Mouse (Mus musculus): ENCODE measurements around the gene Tex45.

DNA sequence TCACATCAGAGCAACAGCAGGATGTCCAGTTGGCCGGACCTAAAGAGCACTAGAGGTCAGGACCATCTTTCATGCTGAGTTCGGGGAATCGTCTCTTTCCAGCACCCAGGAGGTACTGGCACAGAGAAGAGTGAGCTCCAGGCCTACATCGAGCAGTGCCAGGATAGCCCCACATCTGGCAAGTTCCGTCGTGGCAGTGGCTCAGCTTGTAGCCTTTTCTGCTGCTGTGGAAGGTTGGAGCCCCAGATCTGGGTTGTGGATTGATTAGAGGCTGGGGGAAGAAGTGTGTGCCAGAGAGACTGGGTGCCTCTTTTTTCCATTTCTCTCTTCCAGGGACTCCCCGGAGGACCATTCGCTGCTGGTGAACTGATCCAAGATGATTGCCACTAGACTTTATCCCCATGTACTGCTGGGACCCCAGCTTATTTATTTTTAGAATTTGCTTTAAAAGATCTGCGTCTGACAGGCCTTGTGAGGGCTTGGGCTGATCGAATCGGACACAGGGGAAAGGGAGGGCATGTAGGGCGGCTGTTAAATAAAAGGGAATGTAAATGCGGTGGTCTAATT lies 44.1 kb downstream of the Tex45 start:
- TF ChIP-seq TAL1 (IDR thresholded peaks at IDR 0.05; ENCODE audit: low read length): no peak
- TF ChIP-seq GATA1 (IDR thresholded peaks at IDR 0.05; ENCODE audit: low read length): no peak
